Mouse (Mus musculus): ENCODE measurements at regions not wholly inside any gene's neighbourhood (a gene's known extent, or its start where the extent isn't known, plus 50 kb on each side); places are given as distances from the start of the nearest gene placed in this dataset.

GRCm38 (mm10) chr4:87652314-87652934 is 380.7 kb downstream of the Mllt3 start:
- Histone ChIP-seq H3K27me3 (ENCODE audit: control insufficient read depth, insufficient read depth, low read length) (no peaks in the 10 kb centered on the region), H3K27ac (ENCODE audit: low read depth) (no peak overlapping the region), H3K9ac (replicated peaks; ENCODE audit: low read depth, low read length) (no peak overlapping the region), H3K4me3 (ENCODE audit: low read depth, low read length) (no peak overlapping the region), H3K9me3 (replicated peaks; ENCODE audit: control insufficient read depth, low read length) (no peaks in the 10 kb centered on the region), H3K4me1 (ENCODE audit: control insufficient read depth, insufficient read depth) (0 out of 2 replicates have a peak, but pooled peaks cover under 1% of the 10 kb centered on the region), H3K4me2 (ENCODE audit: low read depth, low read length) (no peak overlapping the region), H3K36me3 (replicated peaks; ENCODE audit: control insufficient read depth, insufficient read depth, low read length) (no peaks in the 10 kb centered on the region)
- TF ChIP-seq EP300 (IDR thresholded peaks at IDR 0.05; ENCODE audit: low read depth) (no peak), CTCF (IDR thresholded peaks at IDR 0.05; ENCODE audit: low read depth) (no peak)
- WGBS: 78% methylated on average over 8 of the region's 8 CpGs
- ATAC-seq (ENCODE audit: insufficient read depth, low read depth) (no peak), DNase-seq (ENCODE audit: low spot score) (no peak)

GRCm38 (mm10) chr4:87651275-87651674 is 381.9 kb downstream of the Mllt3 start:
- DNase-seq (ENCODE audit: low spot score) (no peak), ATAC-seq (ENCODE audit: insufficient read depth, low read depth) (no peak)
- no peak overlapping the region for H3K4me3 ChIP-seq (ENCODE audit: low read depth, low read length)
- H3K9ac ChIP-seq (replicated peaks; ENCODE audit: low read depth, low read length): no peak overlapping the region
- no peak overlapping the region for H3K27ac ChIP-seq (ENCODE audit: low read depth)
- H3K9me3 ChIP-seq (replicated peaks; ENCODE audit: control insufficient read depth, low read length): no peaks in the 10 kb centered on the region
- no peaks in the 10 kb centered on the region for H3K36me3 ChIP-seq (replicated peaks; ENCODE audit: control insufficient read depth, insufficient read depth, low read length)
- H3K4me1 ChIP-seq (ENCODE audit: control insufficient read depth, insufficient read depth): no peaks in the 10 kb centered on the region
- H3K4me2 ChIP-seq (ENCODE audit: low read depth, low read length): no peak overlapping the region
- WGBS: 76% methylated on average over 3 of the region's 3 CpGs
- TF ChIP-seq EP300 (IDR thresholded peaks at IDR 0.05; ENCODE audit: low read depth) (no peak), CTCF (IDR thresholded peaks at IDR 0.05; ENCODE audit: low read depth) (no peak)
- H3K27me3 ChIP-seq (ENCODE audit: control insufficient read depth, insufficient read depth, low read length): no peaks in the 10 kb centered on the region

GRCm38 (mm10) chr4:87650837-87651236 is 382.3 kb downstream of the Mllt3 start:
- Histone ChIP-seq H3K4me2 (ENCODE audit: low read depth, low read length) (no peak overlapping the region), H3K27ac (ENCODE audit: low read depth) (no peak overlapping the region), H3K4me1 (ENCODE audit: control insufficient read depth, insufficient read depth) (no peaks in the 10 kb centered on the region), H3K36me3 (replicated peaks; ENCODE audit: control insufficient read depth, insufficient read depth, low read length) (no peaks in the 10 kb centered on the region), H3K27me3 (ENCODE audit: control insufficient read depth, insufficient read depth, low read length) (no peaks in the 10 kb centered on the region), H3K9me3 (replicated peaks; ENCODE audit: control insufficient read depth, low read length) (no peaks in the 10 kb centered on the region), H3K9ac (replicated peaks; ENCODE audit: low read depth, low read length) (no peak overlapping the region), H3K4me3 (ENCODE audit: low read depth, low read length) (no peak overlapping the region)
- no peak for TF ChIP-seq EP300 (IDR thresholded peaks at IDR 0.05; ENCODE audit: low read depth)
- no peak for TF ChIP-seq CTCF (IDR thresholded peaks at IDR 0.05; ENCODE audit: low read depth)
- no peak for ATAC-seq (ENCODE audit: insufficient read depth, low read depth)
- WGBS: 69% methylated on average over 6 of the region's 6 CpGs
- DNase-seq (ENCODE audit: low spot score): no peak

GRCm38 (mm10) chr4:87650393-87650792 is 382.8 kb downstream of the Mllt3 start:
- H3K4me3 ChIP-seq (ENCODE audit: low read depth, low read length): no peak overlapping the region
- H3K27ac ChIP-seq (ENCODE audit: low read depth): no peak overlapping the region
- no peaks in the 10 kb centered on the region for H3K27me3 ChIP-seq (ENCODE audit: control insufficient read depth, insufficient read depth, low read length)
- no peak for ATAC-seq (ENCODE audit: insufficient read depth, low read depth)
- no peak overlapping the region for H3K9ac ChIP-seq (replicated peaks; ENCODE audit: low read depth, low read length)
- no peaks in the 10 kb centered on the region for H3K9me3 ChIP-seq (replicated peaks; ENCODE audit: control insufficient read depth, low read length)
- no peak for DNase-seq (ENCODE audit: low spot score)
- 74% methylated on average over 3 of the region's 3 CpGs for WGBS
- H3K36me3 ChIP-seq (replicated peaks; ENCODE audit: control insufficient read depth, insufficient read depth, low read length): no peaks in the 10 kb centered on the region
- TF ChIP-seq EP300 (IDR thresholded peaks at IDR 0.05; ENCODE audit: low read depth) (no peak), CTCF (IDR thresholded peaks at IDR 0.05; ENCODE audit: low read depth) (no peak)
- no peaks in the 10 kb centered on the region for H3K4me1 ChIP-seq (ENCODE audit: control insufficient read depth, insufficient read depth)
- H3K4me2 ChIP-seq (ENCODE audit: low read depth, low read length): no peak overlapping the region

GRCm38 (mm10) chr4:87648919-87649318 is 384.2 kb downstream of the Mllt3 start:
- no peaks in the 10 kb centered on the region for H3K36me3 ChIP-seq (replicated peaks; ENCODE audit: control insufficient read depth, insufficient read depth, low read length)
- no peaks in the 10 kb centered on the region for H3K9me3 ChIP-seq (replicated peaks; ENCODE audit: control insufficient read depth, low read length)
- no peaks in the 10 kb centered on the region for H3K4me1 ChIP-seq (ENCODE audit: control insufficient read depth, insufficient read depth)
- H3K4me2 ChIP-seq (ENCODE audit: low read depth, low read length): peak overlapping the region; percentile 64
- ATAC-seq (ENCODE audit: insufficient read depth, low read depth) (no peak), DNase-seq (ENCODE audit: low spot score) (no peak)
- no peak overlapping the region for H3K4me3 ChIP-seq (ENCODE audit: low read depth, low read length)
- no peak for TF ChIP-seq CTCF (IDR thresholded peaks at IDR 0.05; ENCODE audit: low read depth)
- no peak for TF ChIP-seq EP300 (IDR thresholded peaks at IDR 0.05; ENCODE audit: low read depth)
- H3K27me3 ChIP-seq (ENCODE audit: control insufficient read depth, insufficient read depth, low read length): no peaks in the 10 kb centered on the region
- H3K9ac ChIP-seq (replicated peaks; ENCODE audit: low read depth, low read length): 0 out of 2 replicates have a peak overlapping the region, but pooled peaks have one; percentile 38
- no peak overlapping the region for H3K27ac ChIP-seq (ENCODE audit: low read depth)
